Mouse (Mus musculus): ENCODE measurements at regions not wholly inside any gene's neighbourhood (a gene's known extent, or its start where the extent isn't known, plus 50 kb on each side); places are given as distances from the start of the nearest gene placed in this dataset.

DNA sequence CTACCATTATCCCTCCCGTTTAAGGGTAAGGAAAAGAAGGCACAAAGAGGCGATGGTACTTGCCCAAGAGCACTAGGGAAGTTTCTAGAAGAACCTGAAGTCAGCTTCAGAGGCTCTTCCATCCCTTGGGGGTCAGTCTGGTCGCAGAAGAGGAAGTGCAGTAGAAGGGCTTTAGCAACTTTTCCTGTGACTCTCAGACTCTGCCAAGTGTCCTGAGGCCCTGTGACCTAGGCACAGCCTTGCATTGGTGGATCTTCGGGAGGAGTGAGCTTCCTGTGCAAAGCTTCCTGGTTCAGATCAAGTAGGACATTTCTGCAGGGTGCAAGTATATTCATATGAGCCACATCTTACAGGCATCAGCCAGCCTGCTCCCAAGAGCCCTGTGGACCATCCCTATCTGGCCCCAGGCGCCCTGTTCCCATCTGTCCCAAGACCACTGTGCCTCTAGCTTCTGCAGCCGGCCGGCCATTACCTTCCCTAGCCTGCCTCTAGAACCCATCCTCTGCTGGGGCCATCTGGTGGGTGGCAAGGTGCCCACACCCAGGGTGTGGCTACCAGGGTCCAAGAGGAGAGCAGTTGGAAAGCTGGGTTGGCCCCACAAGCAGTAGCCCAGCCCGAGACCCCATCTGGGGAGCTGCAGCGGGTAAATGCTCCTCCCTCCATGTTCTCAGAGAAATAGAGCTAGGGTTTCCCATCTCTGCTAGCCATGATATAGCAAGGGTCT, 72.4 kb upstream of the Lhx1 start:
- Histone ChIP-seq H3K9me3 (ENCODE audit: low read length) (no peaks in the 10 kb centered on the region), H3K4me1 (ENCODE audit: insufficient read depth, low read length) (0 out of 2 replicates have a peak, but pooled peaks cover 8% of the 10 kb centered on the region), H3K27ac (ENCODE audit: low read length) (no peak overlapping the region), H3K9ac (replicated peaks; ENCODE audit: low read length) (no peak overlapping the region), H3K4me2 (replicated peaks; ENCODE audit: low read depth, low read length) (no peak overlapping the region), H3K4me3 (ENCODE audit: low read length) (no peak overlapping the region), H3K27me3 (ENCODE audit: insufficient read depth, low read length) (0 out of 2 replicates have a peak, but pooled peaks cover 2% of the 10 kb centered on the region), H3K36me3 (ENCODE audit: insufficient read depth, low read length) (no peaks in the 10 kb centered on the region)
- ATAC-seq (ENCODE audit: low FRiP score, low TSS enrichment): no peak
- 82% methylated on average over 9 of the region's 9 CpGs for WGBS

- no peak overlapping the region for H3K4me2 ChIP-seq (replicated peaks; ENCODE audit: low read depth, low read length)
- no peak for ATAC-seq (ENCODE audit: low FRiP score, low TSS enrichment)
- no peak overlapping the region for H3K9ac ChIP-seq (replicated peaks; ENCODE audit: low read length)
- no peak overlapping the region for H3K27ac ChIP-seq (ENCODE audit: low read length)
- H3K9me3 ChIP-seq (ENCODE audit: low read length): no peaks in the 10 kb centered on the region
- H3K27me3 ChIP-seq (ENCODE audit: insufficient read depth, low read length): 0 out of 2 replicates have a peak, but pooled peaks cover under 1% of the 10 kb centered on the region
- no peaks in the 10 kb centered on the region for H3K36me3 ChIP-seq (ENCODE audit: insufficient read depth, low read length)
- H3K4me3 ChIP-seq (ENCODE audit: low read length): no peak overlapping the region
- 32% methylated on average over 6 of the region's 6 CpGs for WGBS
- no peaks in the 10 kb centered on the region for H3K4me1 ChIP-seq (ENCODE audit: insufficient read depth, low read length)
Observed at GRCm38 (mm10) chr11:84592715-84593339, 67.5 kb upstream of the Lhx1 start.

DNA sequence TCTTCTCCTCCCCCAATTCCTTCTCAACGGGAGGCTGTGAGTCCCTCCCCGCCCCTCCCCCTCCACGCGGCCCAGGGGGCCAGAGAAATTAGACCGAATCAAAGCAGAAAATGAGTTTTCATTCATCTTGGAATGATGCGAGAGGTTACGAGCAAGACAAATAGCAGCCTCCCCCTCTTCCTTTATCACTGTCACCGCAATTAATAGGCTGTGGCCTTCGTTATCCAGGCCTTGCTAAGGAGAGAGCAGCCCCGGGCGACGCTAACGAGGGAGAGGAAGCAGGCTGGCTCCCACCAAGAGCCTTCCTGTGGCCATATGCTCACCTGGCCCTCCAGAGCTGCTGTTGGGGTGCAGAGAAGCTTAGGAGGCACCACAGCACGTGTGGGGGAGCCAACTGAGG, 61.8 kb upstream of the Lhx1 start:
- 21% methylated on average over 14 of the region's 14 CpGs for WGBS
- Histone ChIP-seq H3K27me3 (ENCODE audit: insufficient read depth, low read length) (no peaks in the 10 kb centered on the region), H3K4me1 (ENCODE audit: insufficient read depth, low read length) (no peaks in the 10 kb centered on the region), H3K9me3 (ENCODE audit: low read length) (no peaks in the 10 kb centered on the region), H3K4me3 (ENCODE audit: low read length) (no peak overlapping the region), H3K4me2 (replicated peaks; ENCODE audit: low read depth, low read length) (no peak overlapping the region), H3K27ac (ENCODE audit: low read length) (no peak overlapping the region), H3K36me3 (ENCODE audit: insufficient read depth, low read length) (no peaks in the 10 kb centered on the region), H3K9ac (replicated peaks; ENCODE audit: low read length) (no peak overlapping the region)
- no peak for ATAC-seq (ENCODE audit: low FRiP score, low TSS enrichment)

DNA sequence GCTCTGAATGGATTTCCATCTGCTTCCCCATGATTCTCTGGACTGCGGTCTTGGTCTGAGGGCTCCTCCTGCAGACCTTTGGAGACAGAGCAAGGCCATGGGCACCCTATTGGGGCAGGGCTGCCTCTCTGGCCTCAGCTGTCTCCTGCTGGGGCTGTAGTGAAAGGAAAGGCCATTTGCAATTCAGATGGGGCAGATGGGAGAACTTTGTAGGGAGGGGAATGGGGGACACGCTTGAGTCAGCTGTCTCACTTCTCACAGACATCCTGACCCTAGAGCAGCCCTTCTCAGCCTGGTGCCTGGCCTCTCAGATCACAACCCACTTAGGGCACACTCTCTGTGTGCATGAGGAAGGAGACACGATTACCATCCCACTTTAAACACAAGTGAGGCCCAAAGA, 60.3 kb upstream of the Lhx1 start:
- Histone ChIP-seq H3K4me1 (ENCODE audit: insufficient read depth, low read length) (no peaks in the 10 kb centered on the region), H3K36me3 (ENCODE audit: insufficient read depth, low read length) (no peaks in the 10 kb centered on the region), H3K27me3 (ENCODE audit: insufficient read depth, low read length) (no peaks in the 10 kb centered on the region), H3K4me3 (ENCODE audit: low read length) (no peak overlapping the region), H3K9me3 (ENCODE audit: low read length) (no peaks in the 10 kb centered on the region), H3K4me2 (replicated peaks; ENCODE audit: low read depth, low read length) (no peak overlapping the region), H3K9ac (replicated peaks; ENCODE audit: low read length) (no peak overlapping the region), H3K27ac (ENCODE audit: low read length) (no peak overlapping the region)
- WGBS: 42% methylated on average over 3 of the region's 3 CpGs
- ATAC-seq (ENCODE audit: low FRiP score, low TSS enrichment): no peak

GRCm38 (mm10) chr11:84578805-84579541, 53.6 kb upstream of the Lhx1 start:
- Histone ChIP-seq H3K9me3 (ENCODE audit: low read length) (no peaks in the 10 kb centered on the region), H3K27ac (ENCODE audit: low read length) (no peak overlapping the region), H3K4me1 (ENCODE audit: insufficient read depth, low read length) (no peaks in the 10 kb centered on the region), H3K4me2 (replicated peaks; ENCODE audit: low read depth, low read length) (no peak overlapping the region), H3K4me3 (ENCODE audit: low read length) (no peak overlapping the region), H3K36me3 (ENCODE audit: insufficient read depth, low read length) (no peaks in the 10 kb centered on the region), H3K27me3 (ENCODE audit: insufficient read depth, low read length) (no peaks in the 10 kb centered on the region; the same call in 1 of the 2 replicates), H3K9ac (replicated peaks; ENCODE audit: low read length) (no peak overlapping the region)
- WGBS: 66% methylated on average over 17 of the region's 17 CpGs
- no peak for ATAC-seq (ENCODE audit: low FRiP score, low TSS enrichment)
